Mouse (Mus musculus): ENCODE data around the gene Ifitm5.

DNA sequence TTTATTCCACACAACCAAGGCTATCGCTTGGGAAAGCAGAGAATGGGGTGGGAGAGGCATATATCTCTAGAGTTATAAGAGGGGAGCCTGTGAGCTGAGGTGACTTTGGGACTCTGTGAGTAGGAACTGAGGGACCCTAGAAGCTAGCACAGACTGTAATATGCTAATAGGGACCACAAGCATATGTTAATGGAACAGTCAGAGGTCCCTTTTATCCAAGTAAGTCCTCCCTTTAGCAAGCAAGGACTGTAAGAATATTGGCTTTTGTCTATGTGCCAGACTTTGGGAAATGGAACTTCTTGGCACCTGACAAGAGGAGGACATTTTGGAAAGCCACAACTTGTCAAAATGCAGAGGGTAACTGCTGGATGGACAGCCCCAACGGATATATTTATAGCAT, 11.2 kb downstream of the Ifitm5 start:
- no peak for TF ChIP-seq CTCF (IDR thresholded peaks at IDR 0.05; ENCODE audit: low read depth)
- TF ChIP-seq EP300 (IDR thresholded peaks at IDR 0.05; ENCODE audit: low read depth) = no peak
